Mouse (Mus musculus): ENCODE measurements around the gene Atp2b2.

- TF ChIP-seq POLR2A (IDR thresholded peaks at IDR 0.05; ENCODE audit: borderline replicate concordance, extremely low read depth, low read depth, low read length): no peak
- no peak for TF ChIP-seq CTCF (IDR thresholded peaks at IDR 0.05; ENCODE audit: insufficient read depth, low read length)
These were observed 157.6 kb downstream of the Atp2b2 start for GRCm38 (mm10) chr6:113884806-113885205.

Data from lung, adult 2 months (tissue).